Comparison of ENCODE assay signal across 15 mouse cellular contexts in the genomic region with DNA sequence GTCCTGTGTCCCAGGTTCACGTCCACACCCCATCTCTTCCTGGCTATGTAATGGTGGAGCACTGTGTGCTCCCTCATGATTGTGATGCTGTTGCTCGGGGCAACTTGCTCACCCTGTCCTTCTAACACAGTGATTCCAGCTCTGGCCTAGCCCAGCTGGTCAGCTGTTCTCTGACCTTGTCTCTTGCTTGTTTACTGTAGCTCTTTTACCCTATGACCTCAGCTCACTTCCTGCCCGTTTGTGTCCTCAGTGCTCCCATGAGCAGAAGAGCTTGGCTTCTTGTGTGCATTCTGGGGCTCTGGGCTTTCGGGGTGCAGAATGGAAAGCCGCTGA.
DNase-seq lines count a peak whose midpoint lies in the region; ATAC-seq and TF ChIP-seq lines count a peak whose summit lies in the region.
"Had no signal": no experiment of that assay in that cellular context is flagged by ENCODE, and none has a peak within 500 bp of the region (broad histone marks: within the 10 kb centered on the region; RNA-seq: fewer than 3 reads in every experiment).

No protein-coding gene starts in this region.

- intact Hi-C loops in left cerebral cortex, adult 2 months (cut with DNase I): no loop called here
- intact Hi-C loops in heart, postnatal 25 days (cut with DNase I): no loop called here

- no peak overlapping the region for H3K4me2 ChIP-seq in liver, embryonic 16.5 days (ENCODE audit: low read depth, low read length)
- H3K4me2 ChIP-seq: hindbrain, embryonic 15.5 days; lung, embryonic 14.5 days had no signal

- peak overlapping the region; percentile 60; the same call in 1 of the 2 replicates for H3K27ac ChIP-seq in left cerebral cortex, adult 2 months
- H3K27ac ChIP-seq in liver, embryonic 16.5 days (ENCODE audit: low read length): peak overlapping the region; percentile 58
- H3K27ac ChIP-seq: hindbrain, embryonic 15.5 days; stomach, postnatal 0 days had no signal

- ATAC-seq in liver, embryonic 16.5 days (ENCODE audit: low read depth): peak; percentile 91

- no peak overlapping the region for H3K9ac ChIP-seq in liver, embryonic 16.5 days (ENCODE audit: low read depth, low read length)
- H3K9ac ChIP-seq: hindbrain, embryonic 15.5 days; lung, embryonic 14.5 days had no signal

- no peak overlapping the region for H3K4me3 ChIP-seq in left cerebral cortex, adult 2 months
- no peak overlapping the region for H3K4me3 ChIP-seq in liver, embryonic 16.5 days (ENCODE audit: low read depth, low read length)
- H3K4me3 ChIP-seq: erythroblast, embryonic 14.5 days; hindbrain, embryonic 15.5 days had no signal

- H3K27me3 ChIP-seq in liver, embryonic 16.5 days (ENCODE audit: control insufficient read depth, insufficient read depth, low read depth, low read length): no peaks in the 10 kb centered on the region
- H3K27me3 ChIP-seq: hindbrain, embryonic 15.5 days had no signal

- TF ChIP-seq CTCF in left cerebral cortex, adult 2 months (IDR thresholded peaks at IDR 0.05): no peak

- WGBS in liver, embryonic 16.5 days (ENCODE audit: insufficient replicate concordance): 57% methylated on average over 5 of the region's 5 CpGs

- H3K9me3 ChIP-seq in liver, embryonic 16.5 days (replicated peaks; ENCODE audit: control insufficient read depth, low read length): no peaks in the 10 kb centered on the region
- H3K9me3 ChIP-seq: G1E; hindbrain, embryonic 15.5 days had no signal

- peak; percentile 50 to 85 for DNase-seq in adrenal gland, adult (ENCODE audit: inconsistent age in 2 of 2, low spot score in 1 of 2)
- no peak for DNase-seq in adrenal gland, postnatal 4 days (ENCODE audit: low spot score in 2 of 2)
- DNase-seq in left cerebral cortex, adult 2 months (ENCODE audit: extremely low spot score in 1 of 2, low spot score in 2 of 2): no peak
- DNase-seq in left cerebral cortex, adult 11 months (ENCODE audit: low spot score): no peak
- DNase-seq in heart, postnatal 25 days (ENCODE audit: low spot score): peak; percentile 15
- DNase-seq in thymus, postnatal 25 days: no peak
- no peak for DNase-seq in left cerebral cortex, adult 18-20 months (ENCODE audit: low spot score in 2 of 2)
- DNase-seq: gastrocnemius, postnatal 25 days; layer of hippocampus, postnatal 36 days; lung, embryonic 14.5 days had no signal

- H3K4me1 ChIP-seq in liver, embryonic 16.5 days (ENCODE audit: control insufficient read depth, low read depth, low read length): peaks cover 12% of the 10 kb centered on the region

- no peaks in the 10 kb centered on the region for H3K36me3 ChIP-seq in liver, embryonic 16.5 days (ENCODE audit: control insufficient read depth, insufficient read depth)
- H3K36me3 ChIP-seq: hindbrain, embryonic 15.5 days had no signal

Comparison
In these comparisons a context has a peak if more than half of its experiments do, and no peak if none do; other contexts are left out.
1. DNase-seq: peak in adrenal gland, adult (2 of 2) and heart, postnatal 25 days (single experiment); none in adrenal gland, postnatal 4 days (0 of 2), left cerebral cortex, adult 2 months (0 of 2), left cerebral cortex, adult 11 months (single experiment), thymus, postnatal 25 days (single experiment) and left cerebral cortex, adult 18-20 months (0 of 2).